Mouse (Mus musculus): ENCODE measurements around the gene Klk7.

Gene Klk7

DNA sequence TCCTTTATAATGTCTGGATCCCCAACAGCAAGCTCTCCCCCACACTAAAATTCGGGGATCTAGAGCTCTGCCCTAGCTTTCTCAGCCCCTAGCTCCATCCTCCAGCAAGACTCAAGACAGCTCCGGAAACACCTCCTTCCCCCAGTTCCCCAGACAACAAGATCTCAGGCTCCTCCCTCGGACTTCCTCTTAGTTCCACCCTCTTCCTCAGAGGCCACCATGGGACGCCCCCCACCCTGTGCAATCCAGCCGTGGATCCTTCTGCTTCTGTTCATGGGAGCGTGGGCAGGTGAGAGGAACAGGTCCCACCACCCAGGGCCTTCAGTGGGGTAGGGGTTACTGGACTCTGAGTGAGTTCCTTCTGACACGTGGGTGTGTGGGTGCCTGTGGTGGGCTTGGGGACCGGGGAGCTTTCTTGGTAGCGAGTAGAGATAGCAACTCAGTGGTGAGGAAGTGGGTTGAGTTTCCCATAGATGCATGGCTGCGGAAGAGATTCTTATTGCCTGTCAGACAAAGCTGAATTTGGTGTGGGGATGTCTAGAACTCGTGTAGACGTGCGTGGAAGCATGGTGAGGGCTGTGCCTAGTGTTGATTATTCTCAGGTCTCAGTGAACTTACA, 13.1 kb upstream of the Klk7 start:
- peak in 1 of 2 experiments; percentile 11 for DNase-seq

- no peak for DNase-seq
Observed at GRCm38 (mm10) chr7:43799876-43800275, 11.2 kb upstream of the Klk7 start.

GRCm38 (mm10) chr7:43815211-43815610, 4.1 kb downstream of the Klk7 start:
- no peak for DNase-seq

GRCm38 (mm10) chr7:43816746-43817145, 5.7 kb downstream of the Klk7 start:
- DNase-seq: no peak

DNA sequence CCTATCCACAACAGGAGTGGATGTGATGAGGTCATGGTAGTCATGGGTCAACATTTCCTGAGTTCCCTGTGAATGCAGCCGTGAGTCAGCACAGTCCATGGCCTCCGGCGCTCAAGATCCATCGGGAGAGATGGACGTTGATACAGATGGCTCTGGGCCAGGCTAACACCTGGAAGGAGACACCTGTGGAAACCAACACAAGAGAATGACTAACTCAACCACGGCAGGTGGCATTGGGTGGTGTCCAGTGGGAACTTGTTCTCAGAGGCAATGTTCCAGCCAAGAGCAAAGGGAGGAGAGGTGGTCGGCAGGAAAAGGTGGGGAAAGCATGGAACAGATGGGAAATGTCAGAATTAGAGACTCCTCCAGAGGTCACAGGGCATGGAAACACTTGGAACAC, 10.5 kb downstream of the Klk7 start:
- no peak for DNase-seq

DNA sequence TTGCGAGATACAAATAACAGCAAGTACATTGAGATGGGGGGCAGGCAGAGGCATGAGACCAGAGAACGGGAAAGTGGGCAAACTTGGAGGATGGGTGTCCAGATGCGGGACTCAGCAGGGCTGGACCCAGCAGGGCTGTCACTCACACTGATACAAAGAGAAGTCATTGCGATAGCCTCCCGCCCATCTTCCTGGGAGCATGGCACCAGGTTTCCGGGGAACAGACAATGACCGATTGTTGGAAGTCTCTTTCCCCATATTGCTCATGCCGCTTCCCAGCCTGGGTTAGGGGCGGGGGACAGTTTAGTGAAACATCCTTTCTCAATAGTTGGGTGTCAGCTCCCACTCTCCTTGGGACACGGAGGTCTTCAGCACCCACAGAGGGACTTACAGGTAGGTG, 13.1 kb downstream of the Klk7 start, which contains the start of gene Klk6:
Gene Klk6 (plus strand): TSS at position 301 of the 400 bp plus-strand sequence.
- no peak for DNase-seq

- no peak for DNase-seq
Observed at GRCm38 (mm10) chr7:43826056-43826455, 15.0 kb downstream of the Klk7 start.

GRCm38 (mm10) chr7:43827706-43828105, 16.6 kb downstream of the Klk7 start:
- DNase-seq: no peak

DNA sequence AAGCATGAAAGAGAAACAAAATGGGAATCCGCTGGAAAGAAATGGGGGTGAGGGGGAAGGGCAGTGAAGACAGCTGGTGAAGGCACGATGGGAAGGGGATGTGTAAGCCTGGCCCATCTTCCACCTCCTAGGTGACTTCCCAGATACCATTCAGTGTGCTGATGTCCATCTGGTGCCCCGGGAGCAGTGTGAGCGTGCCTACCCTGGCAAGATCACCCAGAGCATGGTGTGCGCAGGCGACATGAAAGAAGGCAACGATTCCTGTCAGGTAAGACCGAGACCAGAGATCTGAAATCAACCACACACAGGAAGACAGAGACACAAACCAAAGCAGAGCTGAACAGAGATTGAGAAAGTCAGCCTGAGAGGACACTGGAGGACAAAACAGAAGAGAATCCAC, 17.9 kb downstream of the Klk7 start:
- DNase-seq: no peak

- DNase-seq: no peak
Observed at GRCm38 (mm10) chr7:43841701-43842100, 30.6 kb downstream of the Klk7 start, which contains the start of gene Klk5. Klk5 (plus strand) TSS chr7:43841971.

DNA sequence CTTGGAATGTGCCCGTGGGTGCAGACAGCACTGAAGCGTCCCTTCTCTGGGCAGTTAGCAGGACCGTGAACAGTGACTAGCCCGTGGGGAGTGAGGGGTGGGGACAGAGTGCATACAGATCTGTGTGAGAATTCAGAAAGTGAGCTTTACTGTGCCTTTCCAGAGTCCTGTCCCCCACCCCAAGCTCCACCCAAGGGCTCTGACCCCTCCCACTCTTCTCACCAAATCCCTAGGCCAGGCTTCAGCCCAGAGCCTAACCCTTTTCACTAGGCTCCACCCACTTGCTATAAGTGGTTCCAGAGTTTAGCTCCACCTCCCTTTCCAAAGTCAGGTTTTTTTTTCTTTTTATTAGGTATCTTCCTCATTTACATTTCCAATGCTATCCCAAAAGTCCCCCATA, 32.7 kb downstream of the Klk7 start:
- DNase-seq: no peak

- no peak for DNase-seq
Observed at GRCm38 (mm10) chr7:43851616-43852015, 40.5 kb downstream of the Klk7 start.

- DNase-seq: no peak
Observed at GRCm38 (mm10) chr7:43854642-43855380, 43.7 kb downstream of the Klk7 start.

DNA sequence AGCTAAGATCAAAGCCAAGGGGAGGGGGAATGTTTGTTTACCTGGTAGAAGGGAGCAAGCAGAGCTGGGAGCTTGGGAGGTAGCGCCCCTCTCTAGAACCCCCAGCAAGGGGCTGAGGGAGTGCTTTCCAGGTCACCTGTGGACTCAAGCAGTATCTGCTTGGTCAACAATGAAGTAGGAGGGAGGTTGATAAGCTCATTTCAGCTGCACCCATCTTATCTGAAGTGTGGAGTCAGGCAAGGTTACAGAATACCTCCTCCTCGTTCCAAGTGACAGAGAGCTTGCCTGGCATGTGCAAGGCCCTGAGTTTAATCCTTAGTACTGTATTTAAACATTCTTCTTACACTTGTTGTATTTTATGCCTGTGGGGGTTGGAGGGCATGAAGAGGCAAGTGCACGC, 44.6 kb downstream of the Klk7 start:
- DNase-seq: no peak

GRCm38 (mm10) chr7:43856307-43856706, 45.2 kb downstream of the Klk7 start:
- no peak for DNase-seq

- no peak for DNase-seq
Observed at GRCm38 (mm10) chr7:43857501-43857900, 46.4 kb downstream of the Klk7 start.

- DNase-seq: no peak
Observed at GRCm38 (mm10) chr7:43860411-43860810, 49.3 kb downstream of the Klk7 start.

All from kidney, postnatal 36 days (tissue).